Mouse (Mus musculus): ENCODE data around the gene Cmtm6. TPM values are rescaled to one million over a fixed set of nuclear protein-coding genes. Genes with fewer than 3 reads are reported as not detected.
"Not testable (repeated sequence)": the region's sequence is repeated elsewhere in the genome, so short reads cannot be mapped to it uniquely, and the experiment has no call there.

Gene Cmtm6
- total RNA-seq (2021), result 10 to 100 TPM; 24.8 to 25.1 TPM
- long read RNA-seq, experiment 1, transcript Cmtm6-201 (4 exons, 3,383 nt), result major isoform, 79 of 82 reads
- long read RNA-seq, experiment 1, partial matches to known transcripts, result 3 of 82 reads
- long read RNA-seq, experiment 1, other reads (novel, unspliced or antisense), result 0 of 82 reads
- long read RNA-seq, experiment 2, transcript Cmtm6-201 (4 exons, 3,383 nt), result major isoform, 83 of 90 reads
- long read RNA-seq, experiment 2, partial matches to known transcripts, result 1 of 90 reads
- long read RNA-seq, experiment 2, other reads (novel, unspliced or antisense), result 6 of 90 reads

DNA sequence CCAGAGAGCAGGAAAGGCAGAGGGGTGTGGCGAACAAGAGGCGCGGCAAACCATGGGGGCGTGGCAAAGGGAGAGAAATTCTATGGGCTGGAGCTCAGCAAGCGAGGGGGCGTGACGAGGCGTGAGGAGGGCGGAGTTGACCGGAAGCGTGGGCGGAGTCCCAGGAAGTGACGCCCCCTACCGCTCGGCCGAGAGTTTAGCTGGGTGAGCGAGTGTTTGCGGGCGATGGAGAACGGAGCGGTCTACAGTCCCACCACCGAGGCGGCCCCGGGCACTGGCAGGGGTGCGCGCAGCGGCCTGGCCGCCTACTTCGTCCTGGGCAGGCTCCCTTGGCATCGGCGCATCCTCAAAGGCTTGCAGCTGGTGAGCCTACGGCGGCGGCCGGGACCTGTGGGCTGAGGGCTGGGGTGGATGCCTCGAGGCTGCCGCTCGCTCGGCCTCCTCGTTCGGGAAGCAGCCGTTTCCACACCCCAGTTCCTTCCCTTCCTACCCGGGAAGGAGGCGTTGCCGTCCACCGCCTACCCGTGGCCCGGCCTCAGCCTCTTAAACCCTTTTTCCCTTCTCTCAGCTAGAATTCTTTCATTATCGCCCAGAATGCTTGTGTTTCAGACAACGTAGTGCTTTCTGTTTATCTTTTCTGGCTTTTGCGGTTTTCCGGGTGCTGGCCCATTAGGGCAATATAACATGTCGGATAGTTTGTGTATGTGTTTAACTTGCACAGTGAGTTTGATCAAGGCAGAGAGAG, at the start of gene Cmtm6:
Gene Cmtm6 (plus strand): TSS at position 106 of the 745 bp plus-strand sequence.
- DNase-seq (ENCODE audit: low spot score in 2 of 2), result peak; percentile 96 to 97

GRCm38 (mm10) chr9:114682193-114682592, 48.7 kb upstream of the Cmtm6 start:
- no peak for DNase-seq (ENCODE audit: low spot score in 2 of 2)
- intact Hi-C loops (cut with DNase I), result no loop called here

More for the DNA sequence above, at the start of gene Cmtm6:
- intact Hi-C loops (cut with DNase I), result no loop called here

DNA sequence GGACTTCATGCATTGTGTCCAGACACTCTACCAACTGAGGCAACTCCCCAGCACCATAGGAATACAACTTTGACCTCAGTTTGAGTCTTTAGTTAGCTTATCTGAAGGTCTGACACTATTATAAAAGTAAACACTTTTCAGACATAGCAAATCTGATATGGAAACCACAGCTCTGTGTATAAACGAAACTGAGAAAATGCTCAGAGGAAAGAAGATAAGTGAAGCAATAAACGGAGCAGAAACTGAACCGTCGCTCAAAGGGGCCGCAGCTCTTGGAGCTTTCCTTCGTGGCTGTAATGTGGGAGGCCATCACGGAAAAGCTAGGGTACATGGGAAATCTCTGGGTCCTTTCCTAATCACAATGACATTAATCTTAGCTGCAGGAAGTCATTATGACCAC, 44.7 kb upstream of the Cmtm6 start:
- intact Hi-C loops (cut with DNase I), result no loop called here
- no peak for DNase-seq (ENCODE audit: low spot score in 2 of 2)

- peak in 1 of 2 experiments; percentile 39 for DNase-seq (ENCODE audit: low spot score in 2 of 2)
- intact Hi-C loops (cut with DNase I), result loop anchor here (2.0 kb wide), 1 partner anchor 39 kb away; no protein-coding TSS in a partner anchor
Measured at GRCm38 (mm10) chr9:114687639-114688038, 43.3 kb upstream of the Cmtm6 start.

GRCm38 (mm10) chr9:114688252-114688952, 42.5 kb upstream of the Cmtm6 start, which contains the start of gene Dync1li1:
Gene Dync1li1 (plus strand): TSS chr9:114688790.
- DNase-seq (ENCODE audit: low spot score in 2 of 2), result peak; percentile 98 to 99
- intact Hi-C loops (cut with DNase I), result loop anchor here (2.0 kb wide), 1 partner anchor 40 kb away; no protein-coding TSS in a partner anchor

DNA sequence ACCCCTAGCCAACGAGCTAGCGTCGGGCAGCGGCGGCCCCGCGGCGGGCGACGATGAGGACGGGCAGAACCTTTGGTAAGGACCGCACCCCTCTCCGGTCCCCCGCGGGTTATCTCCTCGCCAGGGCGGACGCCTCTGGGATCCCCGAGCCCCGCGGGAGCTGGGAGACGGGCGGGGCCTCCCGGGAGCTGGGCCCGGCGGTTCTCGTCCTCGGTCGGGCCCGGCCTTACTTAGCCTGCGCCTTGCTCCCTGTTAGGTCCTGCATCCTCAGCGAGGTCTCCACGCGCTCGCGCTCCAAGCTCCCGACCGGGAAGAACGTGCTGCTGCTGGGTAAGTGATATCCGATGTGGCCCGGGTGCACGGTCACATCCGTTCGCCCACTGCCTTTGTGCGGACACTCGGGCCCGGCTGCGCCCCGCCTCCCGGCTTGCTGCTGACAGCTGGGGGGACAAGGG, 41.9 kb upstream of the Cmtm6 start:
- peak; percentile 18 to 34 for DNase-seq (ENCODE audit: low spot score in 2 of 2)
- intact Hi-C loops (cut with DNase I), result loop anchor here (2.0 kb wide), 1 partner anchor 40 kb away; no protein-coding TSS in a partner anchor

- DNase-seq (ENCODE audit: low spot score in 2 of 2), result peak in 1 of 2 experiments; percentile 30
- intact Hi-C loops (cut with DNase I), result no loop called here
Measured at GRCm38 (mm10) chr9:114690119-114690601, 40.8 kb upstream of the Cmtm6 start.

DNA sequence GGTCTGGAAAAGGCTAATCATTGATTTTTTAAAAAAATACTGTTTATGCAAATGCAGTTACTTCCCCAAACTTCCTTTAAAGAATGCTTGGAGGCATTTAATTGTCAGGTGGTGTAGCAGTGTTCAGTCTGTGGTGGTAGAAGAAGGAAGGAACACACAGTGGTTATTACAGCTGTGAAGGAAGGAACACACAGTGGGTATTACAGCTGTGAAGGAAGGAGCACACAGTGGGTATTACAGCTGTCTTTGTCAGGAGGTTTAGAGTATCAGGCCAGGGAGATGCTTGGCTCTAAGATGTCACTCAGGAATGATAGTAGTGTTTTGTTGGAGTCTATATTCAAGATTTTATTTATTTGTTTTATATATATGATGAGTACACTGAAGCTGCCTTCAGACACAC, 39.8 kb upstream of the Cmtm6 start:
- intact Hi-C loops (cut with DNase I), result no loop called here
- DNase-seq (ENCODE audit: low spot score in 2 of 2), result no peak

GRCm38 (mm10) chr9:114695662-114696061, 35.3 kb upstream of the Cmtm6 start:
- intact Hi-C loops (cut with DNase I); DNase-seq (ENCODE audit: low spot score in 2 of 2): not testable (repeated sequence)

- intact Hi-C loops (cut with DNase I), result no loop called here
- peak; percentile 11 to 28 for DNase-seq (ENCODE audit: low spot score in 2 of 2)
Measured at GRCm38 (mm10) chr9:114697072-114697471, 33.8 kb upstream of the Cmtm6 start.

- peak; percentile 44 to 70 for DNase-seq (ENCODE audit: low spot score in 2 of 2)
- intact Hi-C loops (cut with DNase I), result no loop called here
Measured at GRCm38 (mm10) chr9:114697926-114698325, 33.0 kb upstream of the Cmtm6 start.

- intact Hi-C loops (cut with DNase I), result no loop called here
- DNase-seq (ENCODE audit: low spot score in 2 of 2), result no peak
Measured at GRCm38 (mm10) chr9:114699262-114699661, 31.7 kb upstream of the Cmtm6 start.

DNA sequence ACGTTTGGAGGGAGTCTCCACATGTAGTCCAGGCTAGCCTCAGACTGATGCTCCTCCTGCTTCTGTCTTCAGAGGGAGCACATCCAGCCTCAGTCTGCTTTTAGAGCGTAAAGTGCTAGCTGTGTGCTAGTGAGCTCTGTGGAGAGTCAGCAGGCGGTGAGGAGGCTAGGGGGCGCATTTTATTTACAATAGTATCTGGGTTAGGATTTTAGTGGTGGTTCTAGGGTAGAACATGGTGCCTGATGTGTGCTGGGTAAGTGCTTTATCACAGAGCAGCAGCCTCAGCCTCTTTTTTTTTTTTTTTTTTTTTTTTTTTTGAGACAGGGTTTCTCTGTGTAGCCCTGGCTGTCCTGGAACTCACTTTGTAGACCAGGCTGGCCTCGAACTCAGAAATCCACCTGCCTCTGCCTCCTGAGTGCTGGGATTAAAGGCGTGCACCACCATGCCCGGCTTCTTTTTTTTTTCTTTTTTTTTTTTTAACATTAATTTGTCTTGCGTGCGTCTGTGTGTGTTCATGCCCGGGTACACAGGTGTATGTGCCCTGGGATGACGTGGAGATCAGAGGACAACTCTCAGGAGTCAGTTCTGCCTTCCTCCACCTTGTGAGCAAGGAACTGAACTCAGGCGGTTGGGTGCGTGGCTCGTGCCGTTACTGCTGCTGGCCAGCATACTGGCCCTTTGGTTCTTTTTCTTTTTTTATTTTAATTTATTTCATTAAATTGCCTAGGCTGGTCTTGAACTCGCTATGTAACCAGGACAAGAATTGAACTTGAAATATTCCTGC, 30.8 kb upstream of the Cmtm6 start:
- intact Hi-C loops (cut with DNase I), result no loop called here

GRCm38 (mm10) chr9:114701031-114701430, 29.9 kb upstream of the Cmtm6 start:
- intact Hi-C loops (cut with DNase I), result no loop called here
- DNase-seq (ENCODE audit: low spot score in 2 of 2), result no peak

More for the DNA sequence above, 30.8 kb upstream of the Cmtm6 start:
- DNase-seq (ENCODE audit: low spot score in 2 of 2), result no peak

- intact Hi-C loops (cut with DNase I), result no loop called here
- DNase-seq (ENCODE audit: low spot score in 2 of 2), result no peak
Measured at GRCm38 (mm10) chr9:114701921-114702320, 29.0 kb upstream of the Cmtm6 start.

DNA sequence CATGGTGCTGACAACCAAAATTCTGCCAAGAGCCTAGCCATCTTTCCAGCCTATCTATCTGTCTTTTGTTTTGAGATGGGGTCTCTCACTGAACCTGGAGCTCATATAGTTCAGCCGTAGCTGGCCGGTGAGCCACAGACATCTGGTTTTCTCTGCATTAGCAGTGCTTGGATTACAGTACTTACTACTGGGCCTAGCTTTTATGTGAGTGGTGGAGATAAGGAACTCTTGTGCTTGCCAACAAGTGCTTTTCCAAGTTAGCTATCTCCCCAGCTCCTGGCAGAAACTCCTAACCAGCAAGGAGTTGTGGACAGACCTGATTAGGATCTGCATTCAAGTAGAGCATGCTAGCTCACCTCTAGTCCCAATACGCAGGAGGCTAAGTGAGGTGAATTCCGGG, 23.1 kb upstream of the Cmtm6 start:
- no peak for DNase-seq (ENCODE audit: low spot score in 2 of 2)
- intact Hi-C loops (cut with DNase I), result no loop called here

GRCm38 (mm10) chr9:114710345-114710744, 20.6 kb upstream of the Cmtm6 start:
- DNase-seq (ENCODE audit: low spot score in 2 of 2), result peak in 1 of 2 experiments; percentile 60
- intact Hi-C loops (cut with DNase I), result no loop called here

DNA sequence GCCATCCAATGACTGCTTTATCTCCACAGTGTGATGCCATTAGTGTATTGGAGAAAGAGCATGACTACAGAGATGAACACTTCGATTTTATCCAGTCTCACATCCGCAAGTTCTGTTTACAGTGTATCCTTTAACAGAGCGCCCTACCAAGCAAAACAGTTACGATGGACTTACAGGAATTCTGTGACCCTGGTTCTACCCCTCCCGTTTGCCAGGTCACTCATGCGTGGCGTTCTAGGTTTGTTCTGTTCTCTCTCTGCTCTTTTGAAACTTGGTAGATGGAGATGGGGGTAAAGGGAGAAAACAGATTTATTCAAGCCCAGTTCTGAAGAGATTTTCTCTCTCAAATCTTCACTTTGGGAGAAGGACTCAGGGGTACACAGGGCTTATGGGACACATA, 17.4 kb upstream of the Cmtm6 start:
- DNase-seq (ENCODE audit: low spot score in 2 of 2), result no peak
- intact Hi-C loops (cut with DNase I), result no loop called here
